Mouse (Mus musculus): ENCODE results near the gene Pah.

- TF ChIP-seq TAL1 (IDR thresholded peaks at IDR 0.05; ENCODE audit: low read length) = no peak
- no peak for TF ChIP-seq GATA1 (IDR thresholded peaks at IDR 0.05; ENCODE audit: low read length)
These were observed 31.3 kb upstream of the Pah start for GRCm38 (mm10) chr10:87490328-87490727.

Data from erythroblast, embryonic 14.5 days (primary cell).